Mouse (Mus musculus): Measurements from ENCODE around the gene Palmd.

Palmd gene

GRCm38 (mm10) chr3:116960414-116960813 lies 8.4 kb downstream of the Palmd start:
- no peak for DNase-seq (ENCODE audit: low read depth)

GRCm38 (mm10) chr3:116955061-116955460 lies 13.7 kb downstream of the Palmd start:
- DNase-seq (ENCODE audit: low read depth): no peak

- DNase-seq (ENCODE audit: low read depth): no peak
Measured at GRCm38 (mm10) chr3:116953366-116953765, 15.4 kb downstream of the Palmd start.

GRCm38 (mm10) chr3:116952242-116952899 lies 16.4 kb downstream of the Palmd start:
- DNase-seq (ENCODE audit: low read depth): no peak

- no peak for DNase-seq (ENCODE audit: low read depth)
Measured at GRCm38 (mm10) chr3:116951489-116951888, 17.3 kb downstream of the Palmd start.

GRCm38 (mm10) chr3:116950665-116951115 lies 18.1 kb downstream of the Palmd start:
- peak; percentile 39 for DNase-seq (ENCODE audit: low read depth)

- peak; percentile 29 for DNase-seq (ENCODE audit: low read depth)
Measured at GRCm38 (mm10) chr3:116946476-116946875, 22.3 kb downstream of the Palmd start.

GRCm38 (mm10) chr3:116943422-116943821 lies 25.4 kb downstream of the Palmd start:
- DNase-seq (ENCODE audit: low read depth): no peak

GRCm38 (mm10) chr3:116942751-116943150 lies 26.0 kb downstream of the Palmd start:
- DNase-seq (ENCODE audit: low read depth): no peak

GRCm38 (mm10) chr3:116941559-116942117 lies 27.1 kb downstream of the Palmd start:
- DNase-seq (ENCODE audit: low read depth): no peak

- no peak for DNase-seq (ENCODE audit: low read depth)
Measured at GRCm38 (mm10) chr3:116940804-116941558, 27.8 kb downstream of the Palmd start.

GRCm38 (mm10) chr3:116936934-116937691 lies 31.7 kb downstream of the Palmd start:
- DNase-seq (ENCODE audit: low read depth): no peak

- DNase-seq (ENCODE audit: low read depth): no peak
Measured at GRCm38 (mm10) chr3:116933158-116933557, 35.6 kb downstream of the Palmd start.

GRCm38 (mm10) chr3:116928994-116929393 lies 39.8 kb downstream of the Palmd start:
- no peak for DNase-seq (ENCODE audit: low read depth)

- DNase-seq (ENCODE audit: low read depth): no peak
Measured at GRCm38 (mm10) chr3:116923042-116923441, 45.7 kb downstream of the Palmd start.

- DNase-seq (ENCODE audit: low read depth): no peak
Measured at GRCm38 (mm10) chr3:116921535-116921934, 47.3 kb downstream of the Palmd start.

GRCm38 (mm10) chr3:116917016-116917415 lies 51.8 kb downstream of the Palmd start:
- no peak for DNase-seq (ENCODE audit: low read depth)

GRCm38 (mm10) chr3:116914931-116915330 lies 53.9 kb downstream of the Palmd start:
- DNase-seq (ENCODE audit: low read depth): no peak

GRCm38 (mm10) chr3:116914374-116914773 lies 54.4 kb downstream of the Palmd start:
- DNase-seq (ENCODE audit: low read depth): no peak

- DNase-seq (ENCODE audit: low read depth): no peak
Measured at GRCm38 (mm10) chr3:116906596-116906995, 62.2 kb downstream of the Palmd start.

GRCm38 (mm10) chr3:116905898-116906297 lies 62.9 kb downstream of the Palmd start:
- no peak for DNase-seq (ENCODE audit: low read depth)

GRCm38 (mm10) chr3:116904158-116904557 lies 64.6 kb downstream of the Palmd start:
- peak; percentile 61 for DNase-seq (ENCODE audit: low read depth)

Measured in 416B (cell line).